Mouse (Mus musculus): ENCODE measurements around the gene Os9. TPM values are rescaled to one million over a fixed set of nuclear protein-coding genes. Genes with fewer than 3 reads are reported as not detected.
"Not testable (repeated sequence)": the region's sequence is repeated elsewhere in the genome, so short reads cannot be mapped to it uniquely, and the experiment has no call there.

Os9 gene
- polyA plus RNA-seq, 1 experiment from 2014 or later = 51.2 TPM

DNA sequence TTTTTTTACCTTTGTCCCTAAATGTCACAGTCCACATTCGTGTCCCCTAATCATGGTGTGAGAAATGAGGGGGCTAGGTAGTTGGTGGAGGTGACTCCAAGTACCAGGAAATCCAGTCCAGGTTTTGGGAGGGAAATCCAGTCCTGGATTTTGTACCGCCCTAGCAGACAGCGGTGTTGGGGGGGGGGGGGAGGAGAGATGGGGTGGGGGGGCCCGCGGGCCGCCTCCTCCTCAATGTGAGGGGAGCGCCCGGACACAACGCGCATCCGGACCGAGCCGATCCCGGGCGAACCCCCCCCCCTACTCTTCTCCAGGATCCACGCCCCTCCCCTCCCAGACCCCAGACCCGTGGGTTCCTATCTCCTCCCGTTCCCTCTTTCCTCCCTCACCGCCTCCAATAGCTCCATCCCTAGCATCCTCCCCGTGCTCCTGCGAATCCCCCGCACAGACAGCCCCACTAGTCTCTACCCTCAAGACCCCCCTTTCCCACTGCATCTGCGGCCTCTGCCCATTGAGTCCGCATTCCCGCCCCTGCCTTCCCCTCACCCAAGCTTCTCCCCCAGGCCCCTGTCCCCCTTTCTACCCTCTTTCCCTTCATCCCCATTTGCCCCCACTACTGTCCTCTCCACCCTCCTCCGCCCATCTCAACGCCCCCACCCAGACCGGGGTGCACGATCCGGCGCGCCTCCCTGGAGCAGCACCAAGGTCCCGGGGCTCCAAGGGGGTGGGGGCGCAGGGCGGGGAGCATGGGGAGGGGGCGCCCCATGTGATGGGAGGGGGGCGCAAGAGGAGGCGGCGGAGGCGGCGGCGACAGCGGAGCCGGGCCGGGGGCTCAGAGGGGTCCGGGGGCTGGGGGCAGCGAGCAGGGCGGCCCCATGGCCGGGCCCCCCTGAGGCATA, 42.0 kb downstream of the Os9 start:
- Histone ChIP-seq H3K27me3 (replicated peaks; ENCODE audit: control insufficient read depth, insufficient read depth, low read length) (peaks cover 66% of the 10 kb centered on the region), H3K9me3 (ENCODE audit: control insufficient read depth, low read length) (no peaks in the 10 kb centered on the region), H3K4me2 (peak overlapping the region; percentile 77), H3K9ac (ENCODE audit: low read depth, low read length) (peak overlapping the region; percentile 2; the same call in 1 of the 2 replicates), H3K27ac (ENCODE audit: low read depth, low read length) (no peak overlapping the region), H3K4me3 (ENCODE audit: low read depth, low read length) (peak overlapping the region; percentile 56), H3K36me3 (ENCODE audit: control insufficient read depth, insufficient read depth, low read length) (no peaks in the 10 kb centered on the region), H3K4me1 (replicated peaks; ENCODE audit: control insufficient read depth, insufficient read depth, low read length) (peaks cover 29% of the 10 kb centered on the region)
- WGBS = 3% methylated on average over 24 of the region's 49 CpGs
- no peak for ATAC-seq (replicated peaks; ENCODE audit: low FRiP score)
- DNase-seq (ENCODE audit: low spot score) = no peak

DNA sequence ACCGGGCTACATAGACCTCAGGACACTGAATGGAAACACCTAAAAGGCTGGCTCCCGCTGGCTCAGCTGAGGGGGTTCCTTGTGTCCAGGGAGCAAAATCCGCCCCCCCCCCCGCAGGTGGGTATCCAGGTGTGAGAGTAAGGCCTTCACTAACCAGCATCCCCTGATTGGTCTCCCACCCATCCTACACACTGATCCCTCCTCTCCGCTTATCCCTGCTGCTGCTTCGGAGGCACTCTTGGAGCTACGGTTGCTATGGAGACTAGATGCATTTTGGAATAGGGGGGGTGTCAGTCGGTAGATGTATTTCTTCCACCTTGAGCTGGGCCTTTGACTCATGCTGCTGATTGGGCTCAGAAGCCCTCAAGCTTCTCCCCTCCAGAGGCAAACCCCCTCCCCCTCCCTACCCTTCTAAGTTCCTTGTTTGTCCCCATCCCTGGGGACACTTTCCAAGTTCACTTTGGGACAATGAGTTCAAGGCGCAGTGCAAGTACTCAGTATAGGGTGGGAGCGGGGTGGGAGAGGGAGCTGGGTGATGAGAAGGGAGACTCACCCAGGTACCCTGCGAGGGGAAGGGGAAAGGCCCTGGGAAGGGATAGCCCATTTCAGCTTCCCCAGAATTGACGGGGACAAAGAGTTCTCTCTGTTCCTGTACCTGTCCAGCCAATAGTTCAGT, 42.8 kb downstream of the Os9 start:
- WGBS = 29% methylated on average over 12 of the region's 12 CpGs
- peaks cover 60% of the 10 kb centered on the region for H3K27me3 ChIP-seq (replicated peaks; ENCODE audit: control insufficient read depth, insufficient read depth, low read length)
- H3K36me3 ChIP-seq (ENCODE audit: control insufficient read depth, insufficient read depth, low read length) = no peaks in the 10 kb centered on the region
- H3K9ac ChIP-seq (ENCODE audit: low read depth, low read length) = no peak overlapping the region
- DNase-seq (ENCODE audit: low spot score) (no peak), ATAC-seq (replicated peaks; ENCODE audit: low FRiP score) (no peak)
- H3K4me3 ChIP-seq (ENCODE audit: low read depth, low read length) = peak overlapping the region; percentile 56
- no peaks in the 10 kb centered on the region for H3K9me3 ChIP-seq (ENCODE audit: control insufficient read depth, low read length)
- no peak overlapping the region for H3K27ac ChIP-seq (ENCODE audit: low read depth, low read length)
- peak overlapping the region; percentile 77 for H3K4me2 ChIP-seq
- H3K4me1 ChIP-seq (replicated peaks; ENCODE audit: control insufficient read depth, insufficient read depth, low read length) = peaks cover 29% of the 10 kb centered on the region

DNA sequence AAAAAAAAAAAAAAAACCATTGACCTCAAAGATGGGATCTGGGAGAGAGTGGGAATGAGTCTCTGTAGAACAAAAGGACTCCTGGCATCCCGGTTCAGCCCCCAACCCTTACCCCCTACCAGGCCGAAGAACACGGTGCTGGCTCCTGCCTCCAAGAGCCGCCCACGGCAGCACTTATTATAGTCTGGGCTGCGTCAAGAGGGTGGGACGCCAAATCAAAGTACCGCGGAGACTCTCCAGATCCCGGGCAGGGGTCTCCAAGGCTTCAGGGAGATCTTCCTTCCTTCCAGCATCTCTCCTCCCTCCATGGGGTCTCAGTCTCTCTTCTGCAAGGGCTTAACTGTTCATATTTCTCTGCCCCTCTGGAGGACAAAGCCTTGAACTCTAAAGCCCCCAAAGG, 43.4 kb downstream of the Os9 start:
- 28% methylated on average over 10 of the region's 10 CpGs for WGBS
- Histone ChIP-seq H3K36me3 (ENCODE audit: control insufficient read depth, insufficient read depth, low read length) (no peaks in the 10 kb centered on the region), H3K27me3 (replicated peaks; ENCODE audit: control insufficient read depth, insufficient read depth, low read length) (peaks cover 56% of the 10 kb centered on the region), H3K4me2 (no peak overlapping the region), H3K9me3 (ENCODE audit: control insufficient read depth, low read length) (no peaks in the 10 kb centered on the region), H3K27ac (ENCODE audit: low read depth, low read length) (no peak overlapping the region), H3K4me3 (ENCODE audit: low read depth, low read length) (peak overlapping the region; percentile 56; the same call in 1 of the 2 replicates), H3K9ac (ENCODE audit: low read depth, low read length) (no peak overlapping the region), H3K4me1 (replicated peaks; ENCODE audit: control insufficient read depth, insufficient read depth, low read length) (peaks cover 29% of the 10 kb centered on the region)
- ATAC-seq (replicated peaks; ENCODE audit: low FRiP score) = no peak
- DNase-seq (ENCODE audit: low spot score) = no peak

DNA sequence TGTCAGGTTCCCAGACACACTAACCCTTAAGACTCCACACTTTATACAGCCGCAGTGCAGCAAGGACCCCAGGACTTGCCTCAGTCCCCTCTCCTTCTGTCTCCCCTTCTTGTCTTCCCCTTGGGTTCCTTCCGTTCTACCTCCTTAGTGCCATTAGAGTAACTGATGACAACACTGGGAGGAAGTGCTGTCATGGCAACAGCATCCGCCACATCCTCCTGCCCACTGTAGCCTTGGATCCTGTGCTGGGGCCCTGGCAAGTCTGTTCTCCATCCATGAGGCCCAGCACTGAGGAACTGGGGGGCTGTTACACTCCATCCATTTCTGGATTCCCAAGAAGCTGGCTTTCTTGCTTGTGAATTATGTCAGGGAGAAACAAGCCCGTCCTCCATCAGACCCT, 44.8 kb downstream of the Os9 start:
- DNase-seq (ENCODE audit: low spot score) = no peak
- 42% methylated on average over 4 of the region's 4 CpGs for WGBS
- Histone ChIP-seq H3K9me3 (ENCODE audit: control insufficient read depth, low read length) (no peaks in the 10 kb centered on the region), H3K4me1 (replicated peaks; ENCODE audit: control insufficient read depth, insufficient read depth, low read length) (peaks cover 25% of the 10 kb centered on the region), H3K4me2 (peak overlapping the region; percentile 56), H3K27me3 (replicated peaks; ENCODE audit: control insufficient read depth, insufficient read depth, low read length) (peaks cover 42% of the 10 kb centered on the region), H3K36me3 (ENCODE audit: control insufficient read depth, insufficient read depth, low read length) (no peaks in the 10 kb centered on the region), H3K9ac (ENCODE audit: low read depth, low read length) (no peak overlapping the region), H3K27ac (ENCODE audit: low read depth, low read length) (no peak overlapping the region), H3K4me3 (ENCODE audit: low read depth, low read length) (peak overlapping the region; percentile 15; the same call in 1 of the 2 replicates)
- ATAC-seq (replicated peaks; ENCODE audit: low FRiP score) = no peak

DNA sequence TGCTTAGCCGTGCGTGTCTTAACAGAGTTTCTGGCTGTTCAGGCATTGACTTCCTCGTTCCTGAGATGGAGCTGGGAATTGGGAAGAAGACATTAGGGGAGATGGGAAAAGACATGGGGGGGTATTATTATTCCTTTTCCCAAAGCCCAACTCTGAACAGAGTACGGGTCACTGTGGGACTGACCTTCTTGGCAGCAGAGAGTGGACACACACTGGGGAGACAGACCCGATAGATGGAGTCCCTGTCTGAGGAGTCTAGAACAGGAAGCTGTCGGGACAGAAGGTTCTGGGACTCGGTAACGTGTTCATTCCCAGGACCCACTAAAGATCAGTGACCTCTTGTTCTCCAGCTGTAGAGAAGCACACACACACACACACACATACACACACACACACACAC, 45.3 kb downstream of the Os9 start:
- H3K27me3 ChIP-seq (replicated peaks; ENCODE audit: control insufficient read depth, insufficient read depth, low read length) = peaks cover 37% of the 10 kb centered on the region
- ATAC-seq (replicated peaks; ENCODE audit: low FRiP score) (no peak), DNase-seq (ENCODE audit: low spot score) (no peak)
- no peaks in the 10 kb centered on the region for H3K9me3 ChIP-seq (ENCODE audit: control insufficient read depth, low read length)
- H3K9ac ChIP-seq (ENCODE audit: low read depth, low read length) = peak overlapping the region; percentile 53; the same call in 1 of the 2 replicates
- H3K4me2 ChIP-seq = peak overlapping the region; percentile 56
- WGBS = 42% methylated on average over 8 of the region's 8 CpGs
- H3K36me3 ChIP-seq (ENCODE audit: control insufficient read depth, insufficient read depth, low read length) = no peaks in the 10 kb centered on the region
- peak overlapping the region; percentile 38 for H3K4me3 ChIP-seq (ENCODE audit: low read depth, low read length)
- H3K4me1 ChIP-seq (replicated peaks; ENCODE audit: control insufficient read depth, insufficient read depth, low read length) = peaks cover 23% of the 10 kb centered on the region
- H3K27ac ChIP-seq (ENCODE audit: low read depth, low read length) = no peak overlapping the region

DNA sequence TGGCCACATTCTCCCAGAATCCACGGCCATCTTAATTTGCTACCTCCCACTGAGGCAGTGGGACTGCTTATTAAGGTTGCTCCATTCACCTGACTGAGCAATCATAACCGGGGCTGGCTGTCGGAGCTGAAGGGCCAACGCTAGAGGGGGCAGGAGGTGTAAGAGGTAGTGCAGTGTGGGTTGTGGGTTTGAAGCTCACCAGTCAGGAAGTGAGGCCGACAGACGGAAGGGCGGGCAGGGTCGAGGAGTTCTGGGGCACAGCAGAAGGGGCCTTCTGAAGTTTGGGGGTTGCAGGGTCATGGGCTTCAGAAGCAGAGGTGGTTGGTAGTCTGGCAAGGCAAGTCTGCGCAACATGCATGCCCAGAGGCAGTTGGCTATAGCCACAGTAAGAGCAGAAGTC, 45.9 kb downstream of the Os9 start, which contains the start of gene Agap2:
TSS of gene Agap2 (plus strand) at position 205 of the 400 bp plus-strand sequence.
- Histone ChIP-seq H3K4me2 (peak within 1 kb of the TSS; percentile 56), H3K36me3 (ENCODE audit: control insufficient read depth, insufficient read depth, low read length) (no peaks in the 10 kb centered on the region), H3K27ac (ENCODE audit: low read depth, low read length) (no peak within 1 kb of the TSS), H3K9me3 (ENCODE audit: control insufficient read depth, low read length) (no peaks in the 10 kb centered on the region), H3K9ac (ENCODE audit: low read depth, low read length) (peak within 1 kb of the TSS; percentile 53; the same call in 1 of the 2 replicates), H3K4me1 (replicated peaks; ENCODE audit: control insufficient read depth, insufficient read depth, low read length) (peaks cover 21% of the 10 kb centered on the region), H3K27me3 (replicated peaks; ENCODE audit: control insufficient read depth, insufficient read depth, low read length) (peaks cover 32% of the 10 kb centered on the region), H3K4me3 (ENCODE audit: low read depth, low read length) (peak within 1 kb of the TSS; percentile 38)
- no peak; the same call in 1 of the 2 replicates for ATAC-seq (replicated peaks; ENCODE audit: low FRiP score)
- no peak for DNase-seq (ENCODE audit: low spot score)
- WGBS = 34% methylated on average over 9 of the region's 9 CpGs

DNA sequence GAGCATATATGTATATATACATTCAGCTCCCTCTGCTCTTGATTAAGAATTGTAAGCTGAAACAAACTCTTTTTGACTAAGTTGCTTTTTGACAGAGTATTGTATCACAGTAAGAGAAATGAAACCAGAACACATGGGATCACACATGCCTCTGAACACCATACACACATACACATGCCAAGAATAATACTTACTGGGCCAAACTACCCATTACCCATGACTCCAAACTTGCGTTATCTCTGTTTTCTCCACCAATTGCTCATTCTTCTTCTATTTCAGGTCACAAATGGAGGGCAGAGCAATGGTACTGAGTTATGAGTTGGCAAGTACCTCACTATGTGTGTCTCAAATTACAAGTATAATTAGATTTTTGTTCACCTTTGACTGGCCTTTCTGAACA, 47.0 kb downstream of the Os9 start:
- H3K4me3 ChIP-seq (ENCODE audit: low read depth, low read length) = no peak overlapping the region
- no peaks in the 10 kb centered on the region for H3K9me3 ChIP-seq (ENCODE audit: control insufficient read depth, low read length)
- 98% methylated on average over 1 of the region's 1 CpGs for WGBS
- peaks cover 21% of the 10 kb centered on the region for H3K4me1 ChIP-seq (replicated peaks; ENCODE audit: control insufficient read depth, insufficient read depth, low read length)
- no peak overlapping the region for H3K9ac ChIP-seq (ENCODE audit: low read depth, low read length)
- DNase-seq (ENCODE audit: low spot score) = no peak
- H3K36me3 ChIP-seq (ENCODE audit: control insufficient read depth, insufficient read depth, low read length) = no peaks in the 10 kb centered on the region
- no peak overlapping the region for H3K27ac ChIP-seq (ENCODE audit: low read depth, low read length)
- no peak overlapping the region for H3K4me2 ChIP-seq
- peaks cover 21% of the 10 kb centered on the region for H3K27me3 ChIP-seq (replicated peaks; ENCODE audit: control insufficient read depth, insufficient read depth, low read length)
- no peak for ATAC-seq (replicated peaks; ENCODE audit: low FRiP score)

DNA sequence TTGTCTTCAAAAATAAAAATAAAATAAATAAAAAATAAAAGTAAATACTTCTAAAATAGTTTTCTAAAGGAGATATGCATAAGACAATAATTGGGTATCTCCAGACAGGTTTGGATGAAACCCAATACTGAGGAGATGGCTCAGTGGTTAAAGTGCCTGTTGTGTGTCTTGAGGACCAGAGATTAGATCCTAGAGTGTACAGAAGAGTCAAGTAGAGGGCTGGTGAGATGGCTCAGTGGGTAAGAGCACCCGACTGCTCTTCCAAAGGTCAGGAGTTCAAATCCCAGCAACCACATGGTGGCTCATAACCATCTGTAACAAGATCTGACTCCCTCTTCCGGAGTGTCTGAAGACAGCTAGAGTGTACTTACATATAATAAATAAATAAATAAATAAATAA, 48.0 kb downstream of the Os9 start:
- not testable (repeated sequence) for ATAC-seq (replicated peaks; ENCODE audit: low FRiP score); H3K4me3 ChIP-seq (ENCODE audit: low read depth, low read length); H3K27ac ChIP-seq (ENCODE audit: low read depth, low read length); H3K36me3 ChIP-seq (ENCODE audit: control insufficient read depth, insufficient read depth, low read length); H3K9ac ChIP-seq (ENCODE audit: low read depth, low read length); H3K9me3 ChIP-seq (ENCODE audit: control insufficient read depth, low read length); DNase-seq (ENCODE audit: low spot score); H3K4me2 ChIP-seq
- WGBS = 66% methylated on average over 2 of the region's 2 CpGs
- peaks cover 11% of the 10 kb centered on the region for H3K27me3 ChIP-seq (replicated peaks; ENCODE audit: control insufficient read depth, insufficient read depth, low read length)
- peaks cover 24% of the 10 kb centered on the region for H3K4me1 ChIP-seq (replicated peaks; ENCODE audit: control insufficient read depth, insufficient read depth, low read length)
